Mouse (Mus musculus) ES-CJ7 (cell line): Measurements from ENCODE around the gene Zfp735.

Experiments
- DNase-seq: peaks from one replicate; pipeline ENCODE4 v3.0.0; 2011; ENCODE audit warnings: low read depth, low spot score

Gene Zfp735

GRCm38 (mm10) chr11:73688478-73688877 lies at the start of gene Zfp735:
Zfp735 (plus strand) TSS chr11:73688778.
- no peak for DNase-seq

DNA sequence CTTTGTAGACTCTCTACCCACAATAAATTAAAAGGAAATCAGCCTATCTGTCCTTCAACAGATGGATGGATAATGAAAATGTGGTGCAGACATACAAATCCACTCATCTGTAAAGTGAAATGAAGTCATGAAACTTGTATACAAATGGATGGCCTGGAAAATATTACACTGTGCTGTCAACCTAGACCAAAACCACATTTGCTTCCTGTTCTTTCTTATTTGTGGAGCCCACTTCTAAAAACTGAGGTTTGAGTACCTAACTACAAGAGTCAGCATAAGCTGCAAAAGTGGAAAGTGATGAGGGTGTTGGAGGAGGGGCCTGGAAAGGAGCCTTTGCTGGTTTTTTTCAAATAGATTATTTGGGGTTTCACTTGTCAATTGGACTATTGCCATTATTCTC lies 70.5 kb downstream of the Zfp735 start:
- no peak for DNase-seq
